Mouse (Mus musculus) heart, adult 2 months (tissue): Measurements from ENCODE around the gene Pacrg. TPM values are rescaled to one million over a fixed set of nuclear protein-coding genes. Genes with fewer than 3 reads are reported as not detected.

ENCODE experiments used
- DNase-seq, 2 experiments: peaks; one replicate each; pipeline ENCODE4 v3.0.0; 2021
- H3K27ac ChIP-seq: fragments of 200-600 bp; 2 replicates; pipeline ENCODE4 v1.8.1; 2022
- H3K27me3 ChIP-seq: fragments of 200-500 bp; 2 replicates; pipeline ENCODE4 v1.6.1; 2012; ENCODE audit warnings: mild to moderate bottlenecking, low read length, inconsistent platforms, mixed read lengths; ENCODE audit not compliant: control insufficient read depth, insufficient read depth
- H3K36me3 ChIP-seq: fragments of 200-500 bp; 2 replicates; pipeline ENCODE4 v1.6.1; 2012; ENCODE audit warnings: low read length, inconsistent platforms; ENCODE audit not compliant: control insufficient read depth, insufficient read depth
- H3K4me1 ChIP-seq: fragments of 200-500 bp; 2 replicates; pipeline ENCODE4 v1.6.1; 2011; ENCODE audit warnings: low read length; ENCODE audit not compliant: control insufficient read depth, insufficient read depth
- H3K4me3 ChIP-seq: fragments of 200-600 bp; 2 replicates; pipeline ENCODE4 v1.8.1; 2022
- H3K79me2 ChIP-seq: fragments of 200-500 bp; replicated peaks from 2 replicates; pipeline ENCODE4 v1.6.1; 2012; ENCODE audit warnings: mild to moderate bottlenecking, inconsistent platforms, low read length, moderate library complexity, mixed read lengths; ENCODE audit not compliant: control insufficient read depth, insufficient read depth
- H3K9ac ChIP-seq: fragments of 200-500 bp; 2 replicates; pipeline ENCODE4 v1.6.1; 2012; ENCODE audit warnings: low read depth, mild to moderate bottlenecking, control low read depth, inconsistent platforms, low read length, mixed read lengths
- CTCF ChIP-seq: fragments of 200-600 bp; IDR thresholded peaks from 2 replicates; pipeline ENCODE4 v1.8.1; 2022; ENCODE audit warnings: antibody characterized with exemption, mild to moderate bottlenecking, moderate library complexity
- EP300 ChIP-seq: fragments of 200-500 bp; IDR thresholded peaks from 2 replicates; pipeline ENCODE4 v1.6.1; 2011; ENCODE audit warnings: low read depth, low read length, control low read depth; ENCODE audit not compliant: insufficient read depth
- POLR2A ChIP-seq: fragments of 200-500 bp; IDR thresholded peaks from 2 replicates; pipeline ENCODE4 v1.6.1; 2011; ENCODE audit warnings: mild to moderate bottlenecking, low read depth, low read length, control low read depth; ENCODE audit not compliant: insufficient read depth
- WGBS: fragments of 180-500 bp; shearing (Covaris S2); methylation state at CpG from one replicate; pipeline ENCODE4 v1.1.7; 2018; 5-methylcytosine and 5-hydroxymethylcytosine counted together
- intact Hi-C: fragments of 180-260 bp; cut with DNase I; formaldehyde crosslinking; loops from one replicate; pipeline ENCODE4 v1.15.1; 2025
- polyA plus RNA-seq: library from polyadenylated mRNA; depleted of rRNA; stranded (reverse); fragments of >200 nt; gene quantifications from 2 replicates; pipeline ENCODE4 v1.2.3, GENCODE M21; 2012
- total RNA-seq, 2 experiments: library from RNA; stranded (reverse); gene quantifications; 2 replicates each; pipeline ENCODE4 v1.2.3; 2021

Gene Pacrg
- total and polyA plus RNA-seq, 3 experiments = 0.45 to 1.0 (median 0.89) TPM

DNA sequence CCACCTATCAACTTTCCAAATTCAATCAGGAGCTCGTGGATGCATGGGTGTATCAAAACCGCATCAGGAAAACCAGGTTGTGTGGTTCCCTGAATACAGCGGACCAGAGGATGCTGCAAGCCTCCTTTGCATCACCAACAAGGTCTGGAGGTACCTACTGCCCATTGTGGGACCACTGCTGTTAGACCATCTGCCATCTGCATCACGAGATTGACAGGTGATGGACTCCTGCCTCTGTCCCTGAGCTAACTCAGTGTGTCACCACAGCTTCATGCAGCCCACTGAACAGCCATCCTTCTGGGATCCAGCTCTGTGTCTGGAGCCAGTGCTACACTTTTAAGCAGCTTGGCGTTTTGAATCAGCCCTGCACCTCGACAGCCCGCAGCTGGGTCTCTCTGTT, 318.8 kb downstream of the Pacrg start:
- no peaks in the 10 kb centered on the region for H3K4me1 ChIP-seq
- no peaks in the 10 kb centered on the region for H3K36me3 ChIP-seq
- no peak overlapping the region for H3K9ac ChIP-seq
- no peak overlapping the region for H3K27ac ChIP-seq
- WGBS = 86% methylated on average over 7 of the region's 7 CpGs
- no peak overlapping the region for H3K4me3 ChIP-seq
- no peak for DNase-seq
- intact Hi-C loops = no loop called here
- no peaks in the 10 kb centered on the region for H3K79me2 ChIP-seq
- no peaks in the 10 kb centered on the region for H3K27me3 ChIP-seq
- TF ChIP-seq CTCF (no peak), EP300 (no peak), POLR2A (no peak)

GRCm38 (mm10) chr17:10519506-10520155, 320.5 kb downstream of the Pacrg start:
- Histone ChIP-seq H3K4me1 (no peaks in the 10 kb centered on the region), H3K4me3 (peak overlapping the region; percentile 16; the same call in 1 of the 2 replicates), H3K36me3 (no peaks in the 10 kb centered on the region), H3K27me3 (no peaks in the 10 kb centered on the region), H3K79me2 (no peaks in the 10 kb centered on the region), H3K9ac (no peak overlapping the region), H3K27ac (no peak overlapping the region)
- no peak for DNase-seq
- 43% methylated on average over 11 of the region's 11 CpGs for WGBS
- no peak for TF ChIP-seq POLR2A
- TF ChIP-seq EP300 = no peak
- peak; percentile 27; the same call in 1 of the 2 replicates for TF ChIP-seq CTCF
- intact Hi-C loops = no loop called here

DNA sequence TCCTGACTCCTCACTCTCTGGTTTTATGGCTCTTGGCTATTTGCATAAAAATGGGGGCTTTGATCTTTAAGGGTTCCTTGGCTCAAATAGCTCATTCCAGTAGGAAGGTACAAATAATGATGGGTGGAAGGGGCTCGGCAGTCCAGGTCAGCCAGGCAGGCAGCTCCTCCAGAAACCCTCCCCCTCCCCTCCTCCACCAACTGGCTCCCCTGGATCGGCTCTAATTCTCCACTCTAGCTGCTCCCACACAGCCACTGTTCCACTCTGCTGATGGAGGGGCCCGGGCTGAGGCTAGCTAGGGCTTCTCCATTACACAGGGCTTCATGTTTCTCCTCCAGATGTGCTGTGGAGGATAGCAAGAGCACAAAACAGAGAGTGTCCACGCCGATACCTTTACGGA, 325.3 kb downstream of the Pacrg start:
- no peaks in the 10 kb centered on the region for H3K27me3 ChIP-seq
- no peak overlapping the region for H3K9ac ChIP-seq
- H3K4me1 ChIP-seq = peaks cover 1% of the 10 kb centered on the region; the same call in 1 of the 2 replicates
- TF ChIP-seq POLR2A (no peak), CTCF (no peak), EP300 (no peak)
- H3K27ac ChIP-seq = no peak overlapping the region
- no peaks in the 10 kb centered on the region for H3K79me2 ChIP-seq
- no peak overlapping the region for H3K4me3 ChIP-seq
- H3K36me3 ChIP-seq = no peaks in the 10 kb centered on the region
- 80% methylated on average over 6 of the region's 6 CpGs for WGBS
- DNase-seq = no peak
- intact Hi-C loops = no loop called here

- Histone ChIP-seq H3K4me3 (no peak overlapping the region), H3K79me2 (no peaks in the 10 kb centered on the region), H3K9ac (no peak overlapping the region), H3K36me3 (no peaks in the 10 kb centered on the region), H3K4me1 (peaks cover 1% of the 10 kb centered on the region; the same call in 1 of the 2 replicates), H3K27ac (peak overlapping the region; percentile 43), H3K27me3 (no peaks in the 10 kb centered on the region)
- DNase-seq = peak in 1 of 2 experiments; percentile 56
- intact Hi-C loops = no loop called here
- TF ChIP-seq EP300 (no peak), POLR2A (no peak), CTCF (no peak)
- WGBS = 57% methylated on average over 10 of the region's 10 CpGs
Observed at GRCm38 (mm10) chr17:10510913-10511759, 329.0 kb downstream of the Pacrg start.

DNA sequence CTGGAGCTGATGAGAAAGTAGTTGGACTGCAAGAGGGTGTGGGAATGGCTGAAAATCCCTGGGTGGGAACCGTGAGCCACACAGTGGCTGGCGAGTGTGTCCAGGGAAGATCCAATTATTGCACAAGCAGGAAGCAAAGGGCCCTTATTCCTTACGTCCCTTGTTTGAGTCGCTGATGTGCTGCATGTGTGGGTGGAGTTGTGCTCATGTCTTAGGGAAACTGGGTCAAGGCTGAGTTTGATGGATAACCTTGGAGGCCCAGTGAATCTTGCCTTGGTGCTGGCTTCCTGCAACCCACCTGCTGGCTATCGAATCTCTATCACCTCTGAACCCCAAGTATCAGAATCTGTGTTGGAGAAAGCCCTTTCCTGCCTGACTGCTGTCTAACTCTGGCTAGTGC, 329.6 kb downstream of the Pacrg start:
- Histone ChIP-seq H3K9ac (no peak overlapping the region), H3K4me3 (no peak overlapping the region), H3K36me3 (no peaks in the 10 kb centered on the region), H3K79me2 (no peaks in the 10 kb centered on the region), H3K27ac (peak overlapping the region; percentile 43), H3K27me3 (no peaks in the 10 kb centered on the region), H3K4me1 (peaks cover 1% of the 10 kb centered on the region; the same call in 1 of the 2 replicates)
- intact Hi-C loops = no loop called here
- TF ChIP-seq CTCF = no peak
- no peak for TF ChIP-seq EP300
- 57% methylated on average over 5 of the region's 5 CpGs for WGBS
- peak in 1 of 2 experiments; percentile 36 for DNase-seq

GRCm38 (mm10) chr17:10508088-10508487, 332.0 kb downstream of the Pacrg start:
- Histone ChIP-seq H3K4me1 (peaks cover 1% of the 10 kb centered on the region; the same call in 1 of the 2 replicates), H3K4me3 (no peak overlapping the region), H3K79me2 (no peaks in the 10 kb centered on the region), H3K36me3 (no peaks in the 10 kb centered on the region), H3K27me3 (no peaks in the 10 kb centered on the region), H3K27ac (no peak overlapping the region), H3K9ac (no peak overlapping the region)
- DNase-seq = no peak
- no peak for TF ChIP-seq CTCF
- no peak for TF ChIP-seq POLR2A
- no peak for TF ChIP-seq EP300
- intact Hi-C loops = loop anchor here (5.0 kb wide), 1 partner anchor 234 kb away; no protein-coding TSS in a partner anchor
- 82% methylated on average over 2 of the region's 2 CpGs for WGBS
